Mouse (Mus musculus): Measurements from ENCODE around the gene Daam2. TPM values are rescaled to one million over a fixed set of nuclear protein-coding genes. Genes with fewer than 3 reads are reported as not detected.
"Not testable (repeated sequence)": the region's sequence is repeated elsewhere in the genome, so short reads cannot be mapped to it uniquely, and the experiment has no call there.

Daam2 gene
- total and polyA plus RNA-seq, 2 experiments from 2014 or later = 2.2 to 12.9 TPM

DNA sequence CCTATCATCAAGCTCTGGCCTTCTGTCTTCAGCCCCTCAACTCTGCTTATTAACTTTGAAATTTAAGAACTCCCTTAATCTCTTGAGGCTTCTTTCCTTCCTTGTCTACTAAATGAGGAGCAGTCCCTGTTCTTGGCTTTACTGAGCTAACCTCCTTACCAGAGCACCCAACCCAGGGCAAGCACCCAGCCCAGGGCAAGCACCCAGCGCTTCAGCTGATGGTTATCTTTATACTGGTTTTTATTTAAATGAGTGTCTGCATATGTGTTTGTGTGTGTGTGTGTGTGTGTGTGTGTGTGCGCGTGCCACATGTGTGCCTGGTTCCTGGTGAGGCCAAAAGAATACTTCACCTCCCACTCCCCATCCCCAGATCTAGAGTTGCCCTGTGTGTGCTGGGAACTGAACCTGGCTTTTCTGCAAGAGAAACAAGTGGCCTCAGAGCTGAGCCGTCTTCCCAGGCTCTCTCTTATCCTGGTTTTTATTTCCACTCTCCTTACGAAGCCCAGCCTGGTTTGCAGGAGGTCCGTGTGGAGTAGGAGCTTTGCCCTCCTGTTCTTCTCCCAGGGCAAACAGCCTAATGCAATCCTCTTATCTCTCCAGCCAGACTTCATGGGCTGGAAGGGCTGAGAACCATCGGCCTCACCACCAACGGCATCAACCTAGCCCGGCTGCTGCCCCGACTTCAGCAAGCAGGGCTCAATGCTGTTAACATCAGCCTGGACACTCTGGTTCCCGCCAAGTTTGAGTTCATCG lies 125.1 kb downstream of the Daam2 start:
- Histone ChIP-seq H3K9me3 (ENCODE audit: low read length) (no peaks in the 10 kb centered on the region), H3K4me1 (ENCODE audit: insufficient read depth, low read length) (no peaks in the 10 kb centered on the region), H3K36me3 (ENCODE audit: insufficient read depth, low read length) (peaks cover 14% of the 10 kb centered on the region; the same call in 1 of the 2 replicates), H3K27me3 (ENCODE audit: insufficient read depth, low read length) (no peaks in the 10 kb centered on the region), H3K4me2 (ENCODE audit: low read depth, low read length) (no peak overlapping the region), H3K9ac (replicated peaks; ENCODE audit: low read length) (no peak overlapping the region), H3K4me3 (ENCODE audit: low read length) (no peak overlapping the region), H3K27ac (no peak overlapping the region)
- ATAC-seq = no peak
- no peak for TF ChIP-seq CTCF (IDR thresholded peaks at IDR 0.05; ENCODE audit: low read depth)
- DNase-seq (ENCODE audit: low spot score) = no peak
- WGBS = 91% methylated on average over 12 of the region's 12 CpGs

DNA sequence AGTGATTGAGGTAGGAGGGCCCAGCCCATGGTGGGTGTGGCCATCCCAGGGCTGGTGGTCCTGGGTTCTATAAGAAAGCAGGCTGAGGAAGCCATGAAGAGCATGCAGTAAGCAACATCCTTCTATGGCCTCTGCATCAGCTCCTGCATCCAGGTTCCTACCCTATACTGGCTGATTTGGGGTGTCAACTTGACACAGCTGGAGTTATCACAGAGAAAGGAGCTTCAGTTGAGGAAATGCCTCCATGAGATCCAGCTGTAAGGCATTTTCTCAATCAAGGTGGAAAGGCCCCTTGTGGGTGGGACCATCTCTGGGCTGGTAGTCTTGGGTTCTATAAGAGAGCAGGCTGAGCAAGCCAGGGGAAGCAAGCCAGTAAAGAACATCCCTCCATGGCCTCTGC lies 126.8 kb downstream of the Daam2 start:
- not testable (repeated sequence) for DNase-seq (ENCODE audit: low spot score); H3K27ac ChIP-seq; ATAC-seq; H3K9ac ChIP-seq (replicated peaks; ENCODE audit: low read length); H3K9me3 ChIP-seq (ENCODE audit: low read length); H3K4me3 ChIP-seq (ENCODE audit: low read length); H3K4me2 ChIP-seq (ENCODE audit: low read depth, low read length); H3K4me1 ChIP-seq (ENCODE audit: insufficient read depth, low read length); H3K27me3 ChIP-seq (ENCODE audit: insufficient read depth, low read length)
- H3K36me3 ChIP-seq (ENCODE audit: insufficient read depth, low read length) = peaks cover 14% of the 10 kb centered on the region; the same call in 1 of the 2 replicates

DNA sequence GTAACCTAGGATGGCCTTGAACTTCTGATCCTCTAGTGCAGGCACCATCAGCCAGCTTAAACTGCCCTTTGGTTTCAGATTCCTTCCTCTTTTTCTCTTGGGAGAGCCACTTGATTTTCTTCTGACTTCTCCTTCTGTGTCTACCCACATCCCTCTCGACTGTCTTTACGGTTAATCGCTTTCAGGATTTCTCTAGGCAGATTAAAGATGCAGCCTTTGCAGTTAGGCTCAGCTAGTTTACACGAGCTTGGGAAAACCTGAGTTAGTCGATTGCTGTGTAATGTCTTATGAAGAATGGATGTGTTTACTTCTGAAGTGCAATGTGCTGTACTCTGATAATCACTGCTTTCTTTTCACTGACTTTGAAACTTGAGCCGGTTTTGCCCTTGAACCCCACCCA lies 127.5 kb downstream of the Daam2 start:
- H3K27ac ChIP-seq = no peak overlapping the region
- H3K36me3 ChIP-seq (ENCODE audit: insufficient read depth, low read length) = peaks cover 14% of the 10 kb centered on the region; the same call in 1 of the 2 replicates
- H3K9me3 ChIP-seq (ENCODE audit: low read length) = no peaks in the 10 kb centered on the region
- ATAC-seq = no peak
- H3K9ac ChIP-seq (replicated peaks; ENCODE audit: low read length) = no peak overlapping the region
- DNase-seq (ENCODE audit: low spot score) = no peak
- H3K4me1 ChIP-seq (ENCODE audit: insufficient read depth, low read length) = no peaks in the 10 kb centered on the region
- H3K4me3 ChIP-seq (ENCODE audit: low read length) = no peak overlapping the region
- no peak overlapping the region for H3K4me2 ChIP-seq (ENCODE audit: low read depth, low read length)
- no peaks in the 10 kb centered on the region for H3K27me3 ChIP-seq (ENCODE audit: insufficient read depth, low read length)
- TF ChIP-seq CTCF (IDR thresholded peaks at IDR 0.05; ENCODE audit: low read depth) = no peak
- WGBS = 84% methylated on average over 6 of the region's 6 CpGs

DNA sequence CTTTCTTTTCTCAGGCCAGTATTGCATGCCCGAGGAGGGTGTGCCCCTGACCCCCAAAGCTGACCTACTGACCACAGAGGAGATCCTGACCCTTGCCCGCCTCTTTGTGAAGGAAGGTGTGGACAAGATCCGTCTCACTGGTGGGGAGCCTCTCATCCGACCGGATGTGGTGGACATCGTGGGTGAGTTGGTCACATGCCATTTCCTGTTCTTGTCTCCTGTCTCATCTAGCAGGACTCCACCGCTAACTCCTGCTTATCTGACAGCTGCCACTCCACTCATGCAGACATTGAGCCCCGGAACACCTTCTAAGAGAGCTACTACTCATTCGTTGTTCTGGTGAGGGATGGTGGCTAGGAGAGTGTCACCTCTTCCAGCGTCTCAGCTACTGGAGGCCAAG lies 129.1 kb downstream of the Daam2 start:
- no peaks in the 10 kb centered on the region for H3K27me3 ChIP-seq (ENCODE audit: insufficient read depth, low read length)
- ATAC-seq (no peak), DNase-seq (ENCODE audit: low spot score) (no peak)
- no peaks in the 10 kb centered on the region for H3K9me3 ChIP-seq (ENCODE audit: low read length)
- no peak overlapping the region for H3K27ac ChIP-seq
- no peaks in the 10 kb centered on the region for H3K4me1 ChIP-seq (ENCODE audit: insufficient read depth, low read length)
- H3K4me3 ChIP-seq (ENCODE audit: low read length) = no peak overlapping the region
- no peak overlapping the region for H3K9ac ChIP-seq (replicated peaks; ENCODE audit: low read length)
- no peak for TF ChIP-seq CTCF (IDR thresholded peaks at IDR 0.05; ENCODE audit: low read depth)
- H3K4me2 ChIP-seq (ENCODE audit: low read depth, low read length) = no peak overlapping the region
- peaks cover 14% of the 10 kb centered on the region; the same call in 1 of the 2 replicates for H3K36me3 ChIP-seq (ENCODE audit: insufficient read depth, low read length)
- WGBS = 92% methylated on average over 10 of the region's 10 CpGs

DNA sequence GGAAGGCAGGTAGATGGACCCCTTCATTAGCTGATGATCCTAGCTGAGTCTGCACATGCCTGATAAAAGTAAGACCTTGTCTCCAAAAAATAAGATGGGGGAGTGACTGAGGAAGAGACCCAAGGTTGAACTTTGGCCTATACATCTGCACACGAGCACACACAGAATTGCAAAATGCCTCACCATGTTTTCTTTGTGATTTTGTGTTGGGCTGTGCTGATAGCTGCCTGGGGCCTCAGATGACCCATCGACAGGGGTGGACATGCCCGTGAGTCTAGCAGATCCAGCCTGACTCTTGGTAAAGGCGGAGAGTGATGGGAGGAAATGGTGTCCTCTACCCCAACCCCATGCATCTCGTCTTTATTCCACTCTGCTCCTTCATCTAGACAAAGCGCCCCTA lies 129.9 kb downstream of the Daam2 start:
- no peak overlapping the region for H3K4me2 ChIP-seq (ENCODE audit: low read depth, low read length)
- DNase-seq (ENCODE audit: low spot score) (no peak), ATAC-seq (no peak)
- no peaks in the 10 kb centered on the region for H3K9me3 ChIP-seq (ENCODE audit: low read length)
- TF ChIP-seq CTCF (IDR thresholded peaks at IDR 0.05; ENCODE audit: low read depth) = no peak
- H3K4me3 ChIP-seq (ENCODE audit: low read length) = no peak overlapping the region
- peaks cover 14% of the 10 kb centered on the region; the same call in 1 of the 2 replicates for H3K36me3 ChIP-seq (ENCODE audit: insufficient read depth, low read length)
- H3K27ac ChIP-seq = no peak overlapping the region
- H3K9ac ChIP-seq (replicated peaks; ENCODE audit: low read length) = no peak overlapping the region
- H3K27me3 ChIP-seq (ENCODE audit: insufficient read depth, low read length) = no peaks in the 10 kb centered on the region
- 70% methylated on average over 6 of the region's 6 CpGs for WGBS
- H3K4me1 ChIP-seq (ENCODE audit: insufficient read depth, low read length) = no peaks in the 10 kb centered on the region

DNA sequence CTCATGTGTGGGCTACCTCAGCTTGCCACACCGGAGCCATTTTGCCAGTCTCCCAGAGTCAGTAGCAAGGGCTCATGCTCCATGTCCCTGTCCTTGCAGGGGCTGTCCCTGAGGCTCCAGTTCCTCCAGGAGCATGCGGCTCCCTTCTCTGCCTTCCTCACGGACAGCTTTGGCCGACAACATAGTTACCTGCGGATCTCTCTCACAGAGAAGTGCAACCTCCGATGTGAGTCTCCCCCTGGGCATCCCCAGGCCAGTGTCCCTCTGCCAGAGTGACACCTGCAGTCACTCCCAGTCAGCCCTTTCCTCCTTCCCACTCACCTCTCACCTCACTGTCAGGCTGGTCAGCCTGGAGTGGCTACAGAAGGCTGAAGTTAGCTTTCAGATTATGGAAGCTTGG lies 131.1 kb downstream of the Daam2 start:
- H3K4me2 ChIP-seq (ENCODE audit: low read depth, low read length) = no peak overlapping the region
- DNase-seq (ENCODE audit: low spot score) (no peak), ATAC-seq (no peak)
- H3K27ac ChIP-seq = no peak overlapping the region
- 97% methylated on average over 6 of the region's 6 CpGs for WGBS
- H3K36me3 ChIP-seq (ENCODE audit: insufficient read depth, low read length) = peaks cover 14% of the 10 kb centered on the region; the same call in 1 of the 2 replicates
- TF ChIP-seq CTCF (IDR thresholded peaks at IDR 0.05; ENCODE audit: low read depth) = no peak
- H3K27me3 ChIP-seq (ENCODE audit: insufficient read depth, low read length) = no peaks in the 10 kb centered on the region
- H3K4me3 ChIP-seq (ENCODE audit: low read length) = no peak overlapping the region
- no peaks in the 10 kb centered on the region for H3K9me3 ChIP-seq (ENCODE audit: low read length)
- H3K4me1 ChIP-seq (ENCODE audit: insufficient read depth, low read length) = no peaks in the 10 kb centered on the region
- H3K9ac ChIP-seq (replicated peaks; ENCODE audit: low read length) = no peak overlapping the region

DNA sequence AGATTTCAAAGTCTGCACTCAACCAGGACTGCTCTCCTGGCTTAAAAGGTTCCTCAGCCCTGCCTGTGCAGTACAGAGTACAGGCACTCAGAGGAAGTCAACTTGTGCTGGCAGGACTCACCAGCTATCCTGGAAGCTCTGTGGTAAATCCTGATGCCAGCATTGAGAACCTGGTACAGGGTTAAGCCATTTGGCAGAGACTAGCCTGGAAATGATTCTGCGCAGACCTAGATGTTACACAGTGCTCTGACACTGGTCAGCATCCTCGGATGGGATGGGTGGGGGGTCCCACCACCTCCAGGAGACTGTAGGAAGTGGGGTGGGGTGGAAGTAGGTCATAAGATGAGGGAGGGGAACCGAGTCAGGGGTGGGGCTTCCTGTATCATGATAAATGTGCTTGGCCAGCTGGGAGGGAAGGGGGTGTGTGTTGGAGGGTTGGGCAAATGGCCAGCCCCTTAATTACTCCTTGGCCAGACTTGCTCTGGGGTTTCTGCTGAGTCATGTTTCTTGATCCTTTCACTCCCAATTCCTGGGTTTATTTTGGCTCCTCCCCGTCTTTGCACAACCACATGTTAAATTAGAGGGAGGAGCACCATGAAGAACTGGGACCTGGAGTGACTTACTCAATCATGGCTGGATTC lies 132.0 kb downstream of the Daam2 start:
- 72% methylated on average over 4 of the region's 4 CpGs for WGBS
- Histone ChIP-seq H3K4me1 (ENCODE audit: insufficient read depth, low read length) (no peaks in the 10 kb centered on the region), H3K27ac (no peak overlapping the region), H3K4me3 (ENCODE audit: low read length) (no peak overlapping the region), H3K36me3 (ENCODE audit: insufficient read depth, low read length) (peaks cover 14% of the 10 kb centered on the region; the same call in 1 of the 2 replicates), H3K27me3 (ENCODE audit: insufficient read depth, low read length) (no peaks in the 10 kb centered on the region), H3K9me3 (ENCODE audit: low read length) (no peaks in the 10 kb centered on the region), H3K4me2 (ENCODE audit: low read depth, low read length) (no peak overlapping the region), H3K9ac (replicated peaks; ENCODE audit: low read length) (no peak overlapping the region)
- DNase-seq (ENCODE audit: low spot score) = peak; percentile 63
- no peak for ATAC-seq
- TF ChIP-seq CTCF (IDR thresholded peaks at IDR 0.05; ENCODE audit: low read depth) = no peak

All from hindbrain, postnatal 0 days (tissue).